In the genomic region with DNA sequence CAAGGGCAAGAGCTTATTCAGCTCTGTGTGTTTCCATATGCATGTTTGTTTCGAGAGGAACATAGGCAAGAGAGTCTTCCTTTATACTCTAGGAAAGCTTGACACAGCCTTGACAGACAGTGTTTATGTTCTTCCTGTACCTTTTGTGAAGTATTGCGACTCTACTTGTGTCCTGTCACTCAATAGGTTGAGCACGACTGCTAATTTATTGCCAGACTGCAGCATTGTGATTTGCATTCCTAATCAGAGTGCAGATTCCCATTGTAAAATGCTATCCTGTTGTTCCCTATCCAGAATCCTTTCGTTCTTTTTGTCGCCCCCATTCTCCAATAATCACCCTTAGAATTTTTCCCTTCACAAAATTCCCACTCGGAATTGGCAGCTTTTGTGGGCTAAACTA, we compare ENCODE assay signal across 15 mouse cellular contexts. TPM values are rescaled to one million over a fixed set of nuclear protein-coding genes. Genes with fewer than 3 reads are reported as not detected.
DNase-seq lines count a peak whose midpoint lies in the region; ATAC-seq and TF ChIP-seq lines count a peak whose summit lies in the region.
"Had no signal": no experiment of that assay in that cellular context is flagged by ENCODE, and none has a peak within 500 bp of the region (broad histone marks: within the 10 kb centered on the region; RNA-seq: fewer than 3 reads in every experiment).

No protein-coding gene starts in this region.

- H3K4me2 ChIP-seq in forebrain, postnatal 0 days (ENCODE audit: low read depth), result peak overlapping the region; percentile 60
- H3K4me2 ChIP-seq in midbrain, embryonic 13.5 days (replicated peaks), result peak overlapping the region; percentile 60

- peak overlapping the region; percentile 79 for H3K4me3 ChIP-seq in forebrain, postnatal 0 days (ENCODE audit: low read depth, low read length)
- H3K4me3 ChIP-seq in midbrain, embryonic 13.5 days (replicated peaks), result peak overlapping the region; percentile 68
- H3K4me3 ChIP-seq: embryonic facial prominence, embryonic 15.5 days; myocyte had no signal

- ATAC-seq in forebrain, postnatal 0 days, result peak; percentile 30
- peak; percentile 51 for ATAC-seq in midbrain, embryonic 13.5 days
- ATAC-seq: activated CD4-positive, CD25-positive, alpha-beta regulatory T cell, adult 4 months; lung, postnatal 0 days had no signal

- peak overlapping the region; percentile 99 for H3K27ac ChIP-seq in forebrain, postnatal 0 days (ENCODE audit: low read depth, low read length)
- peak overlapping the region; percentile 98 for H3K27ac ChIP-seq in midbrain, embryonic 13.5 days
- H3K27ac ChIP-seq: embryonic facial prominence, embryonic 15.5 days; heart, embryonic 13.5 days had no signal

- peak overlapping the region; percentile 92 for H3K9ac ChIP-seq in forebrain, postnatal 0 days
- peak overlapping the region; percentile 94 for H3K9ac ChIP-seq in midbrain, embryonic 13.5 days (replicated peaks)
- H3K9ac ChIP-seq: embryonic facial prominence, embryonic 15.5 days had no signal

- peak; percentile 68 for DNase-seq in cerebellum, adult 9-10 months
- no peak for DNase-seq in cerebellum, adult 11-12 months
- peak; percentile 90 for DNase-seq in brain, embryonic 14.5 days (ENCODE audit: low read depth)
- DNase-seq in forebrain, postnatal 0 days, result peak; percentile 78
- no peak for DNase-seq in gastrocnemius, adult 8-10 months (ENCODE audit: low spot score in 2 of 2)
- DNase-seq in embryo, embryonic 10 days (ENCODE audit: low spot score), result no peak
- no peak for DNase-seq in natural killer cell, adult 2 months (ENCODE audit: low spot score in 2 of 2)
- DNase-seq: thymus, adult 2 months had no signal

- WGBS in forebrain, postnatal 0 days, result 4% methylated on average over 6 of the region's 6 CpGs
- WGBS in midbrain, embryonic 13.5 days, result 7% methylated on average over 6 of the region's 6 CpGs

- TF ChIP-seq CTCF in brain, embryonic 14.5 days (IDR thresholded peaks at IDR 0.05; ENCODE audit: borderline replicate concordance, extremely low read depth, insufficient read depth, insufficient read length), result no peak
- no peak for TF ChIP-seq CTCF in forebrain, postnatal 0 days (IDR thresholded peaks at IDR 0.05; ENCODE audit: low read depth)

- H3K9me3 ChIP-seq in forebrain, postnatal 0 days (ENCODE audit: low read length), result no peaks in the 10 kb centered on the region
- no peaks in the 10 kb centered on the region for H3K9me3 ChIP-seq in midbrain, embryonic 13.5 days
- H3K9me3 ChIP-seq: embryonic facial prominence, embryonic 15.5 days; G1E; heart, embryonic 13.5 days had no signal

- H3K27me3 ChIP-seq in forebrain, postnatal 0 days (ENCODE audit: insufficient read depth, low read length), result no peaks in the 10 kb centered on the region
- H3K27me3 ChIP-seq in midbrain, embryonic 13.5 days, result no peaks in the 10 kb centered on the region
- H3K27me3 ChIP-seq: embryonic facial prominence, embryonic 15.5 days; heart, embryonic 13.5 days had no signal

- no peaks in the 10 kb centered on the region for H3K36me3 ChIP-seq in forebrain, postnatal 0 days (ENCODE audit: insufficient read depth)
- no peaks in the 10 kb centered on the region for H3K36me3 ChIP-seq in midbrain, embryonic 13.5 days
- H3K36me3 ChIP-seq: embryonic facial prominence, embryonic 15.5 days; G1E; heart, embryonic 13.5 days had no signal

- no peak for TF ChIP-seq POLR2A in brain, embryonic 14.5 days (IDR thresholded peaks at IDR 0.05; ENCODE audit: borderline replicate concordance, extremely low read depth, insufficient read depth, insufficient read length, poor library complexity, severe bottlenecking)

- no peaks in the 10 kb centered on the region for H3K4me1 ChIP-seq in forebrain, postnatal 0 days (ENCODE audit: insufficient read depth)
- peaks cover 16% of the 10 kb centered on the region for H3K4me1 ChIP-seq in midbrain, embryonic 13.5 days (replicated peaks)
- H3K4me1 ChIP-seq: embryonic facial prominence, embryonic 15.5 days; heart, embryonic 13.5 days had no signal

RNA-seq across cellular contexts. Expression of a gene that starts 0.6 kb away (rescaled TPM):
- 383 and 408 TPM in 2 replicates for polyA plus RNA-seq in brain, embryonic 14.5 days (2012; rRNA removed)
- 1,306 and 1,346 TPM in 2 replicates for total RNA-seq in forebrain, postnatal 0 days (2014; rRNA removed)
- 660 and 667 TPM in 2 replicates for polyA plus RNA-seq in forebrain, postnatal 0 days (2015; fragmentation: Nextera tagmentation; extraction: Ambion mirVana)
- polyA plus RNA-seq in midbrain, embryonic 13.5 days (2015; fragmentation: Nextera tagmentation; extraction: Ambion mirVana), result 423 and 503 TPM in 2 replicates
- total RNA-seq in gastrocnemius, adult 8-10 months (2022), result under 1 TPM; 0.34 to 0.86 (median 0.56) TPM
- total RNA-seq: G1E had no signal
- polyA plus RNA-seq: G1E, myocyte had no signal

Comparison
In these comparisons a context has a peak if more than half of its experiments do, and no peak if none do; other contexts are left out.
1. DNase-seq: peak in cerebellum, adult 9-10 months (single experiment), brain, embryonic 14.5 days (single experiment) and forebrain, postnatal 0 days (single experiment); none in cerebellum, adult 11-12 months (single experiment), gastrocnemius, adult 8-10 months (0 of 2), embryo, embryonic 10 days (single experiment) and natural killer cell, adult 2 months (0 of 2).